Mouse (Mus musculus) adrenal gland, adult 18-20 months (tissue): Measurements from ENCODE around the gene Sparc. TPM values are rescaled to one million over a fixed set of nuclear protein-coding genes. Genes with fewer than 3 reads are reported as not detected.
A peak's percentile ranks its signal among the peaks of the same experiment; 100 is the strongest.
"Not testable (repeated sequence)": the region's sequence is repeated elsewhere in the genome, so short reads cannot be mapped to it uniquely, and the experiment has no call there.

Experiments
- DNase-seq, 2 experiments: peaks; one replicate each; pipeline ENCODE4 v3.0.0; 2021 to 2022; ENCODE audit warnings: low spot score in 2 of 2
- total RNA-seq, 2 experiments: library from RNA; stranded (reverse); gene quantifications; 1 replicate in 1 of 2; 2 replicates in 1 of 2; pipeline ENCODE4 v1.2.3; 2021

Gene Sparc
- total RNA-seq, 2 experiments from 2014 or later: 1,159 to 2,168 TPM

DNA sequence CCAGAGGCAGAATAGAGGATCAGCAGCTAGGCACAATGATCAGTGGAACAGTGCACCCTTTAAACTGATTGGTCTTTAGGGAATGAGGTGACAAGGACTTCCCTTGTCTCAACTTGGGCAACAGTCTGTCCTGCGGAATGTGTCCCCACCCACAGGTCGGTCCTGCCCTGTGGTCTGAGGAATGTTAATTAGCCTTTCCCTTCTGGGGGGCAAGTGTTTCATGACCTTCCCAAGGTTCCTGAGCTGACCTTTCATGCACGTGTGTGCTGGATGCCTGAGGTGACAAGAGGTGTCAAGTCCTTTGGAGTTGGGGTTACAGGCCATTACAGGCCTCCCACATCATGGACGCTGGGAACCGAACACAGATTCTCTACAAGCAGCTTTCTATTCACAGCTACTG, 16.7 kb upstream of the Sparc start:
- no peak for DNase-seq

DNA sequence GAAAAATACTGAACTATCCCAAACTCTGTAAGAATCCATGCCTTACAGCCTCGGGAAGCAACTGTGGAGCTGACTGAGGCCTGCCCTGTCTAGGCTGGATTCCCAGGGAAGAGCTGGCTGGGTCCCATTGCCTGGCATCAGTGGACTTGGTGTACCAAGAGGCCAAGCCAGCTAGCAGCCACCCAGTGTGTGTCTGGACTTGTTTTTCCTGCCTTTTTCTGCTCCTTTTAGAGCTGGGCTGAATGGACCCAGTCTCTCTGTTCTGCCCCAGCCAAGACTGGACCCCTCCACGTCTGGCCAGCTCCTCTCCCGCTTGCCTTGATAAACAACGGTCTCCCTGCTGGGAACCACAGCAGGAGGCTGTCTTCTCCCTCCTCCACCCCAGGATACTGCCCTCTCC, 15.0 kb upstream of the Sparc start:
- no peak for DNase-seq

DNA sequence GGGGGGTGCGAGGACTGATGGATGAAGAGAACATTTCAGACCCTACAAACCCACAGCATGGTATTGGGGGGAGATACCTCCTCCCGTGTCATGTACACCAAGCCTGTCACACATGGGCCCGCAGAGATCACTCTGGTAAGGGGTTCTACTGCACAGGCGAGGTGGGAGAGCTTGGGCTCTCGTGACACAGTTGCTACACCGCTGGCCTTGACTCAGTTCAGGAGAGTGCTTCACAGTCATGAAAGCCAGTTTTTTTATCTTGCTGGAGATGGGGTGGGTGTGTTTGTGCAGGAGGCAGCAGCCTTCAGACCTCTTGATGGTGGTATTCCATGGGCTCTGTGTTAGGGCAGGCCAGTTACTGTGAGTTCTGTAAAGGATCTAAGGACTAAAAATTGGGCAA, 13.1 kb upstream of the Sparc start:
- DNase-seq: no peak

DNA sequence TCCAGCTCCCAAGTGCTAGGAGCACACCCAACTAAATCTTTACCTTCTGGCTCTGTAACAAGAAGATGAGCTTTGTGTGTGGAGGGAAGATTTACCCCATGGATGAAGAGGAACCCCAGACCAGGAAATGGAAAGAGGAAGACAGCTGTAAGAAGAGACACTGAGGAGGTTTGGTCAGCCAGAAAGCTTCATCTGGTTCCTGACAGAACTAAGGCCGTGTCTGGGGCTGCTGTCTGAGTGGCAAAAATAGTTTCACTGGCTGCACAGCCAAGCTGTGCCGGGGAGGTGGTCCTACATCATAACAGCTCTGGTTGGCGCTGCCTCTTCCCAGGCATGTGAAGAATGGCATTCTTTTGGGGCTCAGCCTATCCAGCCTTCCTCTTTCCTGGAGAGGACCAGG, 10.0 kb upstream of the Sparc start:
- no peak for DNase-seq

DNA sequence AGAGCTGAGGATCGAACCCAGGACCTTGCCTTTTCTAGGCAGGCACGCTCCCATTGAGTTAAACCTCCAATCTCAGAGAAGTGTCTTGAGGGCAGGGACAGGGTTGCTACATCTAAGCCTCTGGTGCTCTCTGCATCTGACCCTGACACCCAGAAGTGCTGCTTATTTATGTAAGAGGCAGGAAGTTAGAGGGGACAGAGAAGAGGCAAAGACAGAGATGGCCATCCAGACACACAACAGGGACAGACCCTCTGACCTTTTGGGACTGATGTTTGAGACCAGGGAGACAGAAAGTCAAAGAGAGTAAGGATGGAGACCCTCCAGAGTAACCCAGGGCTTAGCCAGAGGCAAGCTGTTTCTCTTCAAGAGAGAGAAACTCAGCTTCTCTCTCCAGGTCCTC, 7.0 kb upstream of the Sparc start:
- DNase-seq: no peak

DNA sequence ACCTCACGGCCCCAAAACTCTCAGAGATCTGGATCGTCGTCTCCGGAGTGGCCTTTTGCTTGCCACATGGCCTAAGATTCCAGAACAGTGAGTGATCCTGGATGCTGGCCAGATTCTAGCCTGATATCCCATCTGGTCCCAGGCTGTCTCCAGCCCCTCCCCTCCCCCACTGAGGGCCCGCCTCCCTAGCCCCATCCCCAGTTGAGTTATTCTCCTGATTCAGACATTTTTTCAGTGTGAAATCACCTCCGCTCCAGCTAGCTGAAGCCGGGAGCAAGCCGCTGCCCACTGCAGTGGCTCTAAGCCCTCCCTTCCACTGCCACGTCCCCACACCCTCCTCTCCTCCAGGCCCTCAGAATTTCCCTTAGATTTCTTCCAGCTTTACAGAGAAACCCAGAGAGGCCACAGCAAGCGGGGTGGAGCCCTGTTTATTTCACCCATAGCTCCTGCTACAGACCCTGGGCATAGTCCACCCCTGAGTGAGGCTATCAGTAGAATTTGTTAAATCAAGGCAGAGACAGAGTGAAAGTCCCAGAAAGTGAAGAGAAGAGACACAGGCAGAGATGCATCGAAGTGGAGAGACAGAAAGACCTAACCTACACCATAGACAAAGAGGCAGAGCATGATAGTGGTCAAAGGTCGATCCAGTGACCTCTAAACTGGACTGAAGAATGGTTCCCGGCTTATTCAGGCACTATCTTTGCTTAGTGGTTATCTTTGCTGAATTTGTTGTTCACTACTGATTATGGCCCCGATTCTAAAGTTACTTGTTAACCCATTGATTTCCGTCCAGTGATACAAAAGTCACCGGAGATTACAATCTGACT, 5.4 kb upstream of the Sparc start:
- DNase-seq: peak; percentile 84 to 88

DNA sequence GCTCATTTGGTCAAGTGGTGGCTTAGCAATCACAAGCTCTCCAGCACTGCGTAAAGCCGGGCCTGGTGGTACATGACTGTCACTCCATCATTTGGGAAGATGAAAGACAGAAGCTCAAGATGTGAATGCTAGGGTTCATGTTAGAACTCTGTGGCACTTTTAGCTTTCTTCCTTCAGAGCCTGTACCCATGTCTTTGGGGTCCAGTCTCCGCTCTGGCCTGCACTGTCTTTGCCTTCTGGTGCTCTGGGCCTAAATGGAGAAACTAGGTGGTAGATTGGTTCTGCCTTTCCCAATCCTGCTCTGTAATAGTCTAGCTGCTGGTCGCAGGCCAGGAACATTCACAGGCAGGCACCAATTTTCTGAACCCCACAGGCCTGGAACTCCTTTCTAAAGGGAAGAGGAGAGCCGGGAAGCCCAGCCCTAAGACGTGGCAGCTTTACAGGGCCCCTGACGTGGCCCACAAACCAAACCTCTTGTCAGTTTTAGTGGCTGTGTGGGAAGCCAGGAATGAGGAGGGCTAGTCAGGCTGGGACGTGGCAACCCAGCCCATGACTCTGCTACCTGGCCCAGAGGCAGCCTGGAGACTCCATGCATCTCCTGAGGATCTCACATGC, 1.9 kb upstream of the Sparc start:
- DNase-seq: peak in 1 of 2 experiments; percentile 29

DNA sequence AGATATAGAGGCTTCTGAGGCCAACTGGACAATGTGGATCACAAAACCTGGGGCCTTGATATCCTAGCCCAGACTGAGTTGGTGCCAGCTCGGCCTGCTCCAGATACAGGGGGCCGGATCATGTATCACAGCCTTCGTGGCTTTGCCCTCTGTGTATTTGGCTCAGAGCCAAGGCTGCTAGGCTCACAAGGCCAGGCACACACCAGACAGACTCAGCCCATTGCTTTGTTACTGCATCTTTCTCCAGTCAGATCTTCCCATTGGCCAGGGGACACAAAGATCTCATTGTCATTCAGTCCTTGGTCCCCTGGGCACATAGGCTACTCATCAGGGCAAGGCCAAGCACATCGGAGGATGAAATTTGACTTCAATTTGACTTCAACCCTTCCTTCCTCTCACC, 773 bp upstream of the Sparc start:
- peak; percentile 46 to 63 for DNase-seq

DNA sequence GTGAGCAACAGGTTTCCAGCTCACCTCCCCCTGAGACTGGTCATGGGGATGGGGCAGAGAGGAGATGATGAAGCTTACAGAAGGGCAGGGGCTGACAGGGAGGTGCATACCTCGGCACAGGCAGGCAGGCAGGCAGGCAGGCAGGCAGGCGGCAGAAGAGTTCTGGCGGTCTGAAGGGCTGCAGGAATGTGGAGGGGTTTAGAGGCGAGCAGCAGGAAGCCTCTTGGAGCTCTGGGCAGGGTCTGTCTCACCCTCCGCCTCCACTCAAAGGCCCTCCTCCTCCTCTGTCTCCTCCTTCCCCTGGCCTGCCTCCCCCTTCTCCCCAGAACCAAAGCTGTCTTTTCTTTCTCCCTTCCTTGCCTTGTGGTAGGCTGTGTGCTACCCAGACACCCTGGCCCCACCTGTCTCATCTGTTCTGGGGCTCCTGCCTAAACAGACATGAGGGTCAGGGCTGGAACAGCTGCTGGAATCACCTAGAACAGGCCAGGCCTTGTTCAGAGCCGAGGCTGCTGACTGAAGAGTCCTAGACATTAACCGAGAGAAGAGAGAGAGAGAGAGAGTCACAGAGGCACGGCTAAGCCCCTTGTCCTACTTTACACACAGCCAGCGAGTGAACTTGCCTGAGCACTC, 3.2 kb downstream of the Sparc start:
- peak; percentile 79 to 81 for DNase-seq

DNA sequence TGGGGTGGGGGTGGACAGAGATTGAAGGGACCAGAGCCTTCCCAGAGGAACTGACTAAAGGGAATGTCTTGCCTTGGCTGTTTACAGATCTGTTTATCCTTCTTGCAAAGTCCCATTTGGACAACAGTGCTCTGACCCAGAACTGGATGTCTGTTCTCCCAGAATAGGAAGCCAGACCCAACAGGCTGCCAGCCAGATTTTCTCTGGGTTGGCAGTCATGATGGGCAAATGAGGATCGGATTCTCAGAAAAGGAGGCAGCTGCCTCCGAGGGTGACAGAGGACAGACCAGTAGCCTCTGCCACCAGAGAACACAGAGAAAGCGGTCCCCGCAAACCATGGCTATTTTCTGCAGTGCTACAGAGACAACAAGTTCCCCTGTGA, 3.7 kb downstream of the Sparc start:
- DNase-seq: no peak

DNA sequence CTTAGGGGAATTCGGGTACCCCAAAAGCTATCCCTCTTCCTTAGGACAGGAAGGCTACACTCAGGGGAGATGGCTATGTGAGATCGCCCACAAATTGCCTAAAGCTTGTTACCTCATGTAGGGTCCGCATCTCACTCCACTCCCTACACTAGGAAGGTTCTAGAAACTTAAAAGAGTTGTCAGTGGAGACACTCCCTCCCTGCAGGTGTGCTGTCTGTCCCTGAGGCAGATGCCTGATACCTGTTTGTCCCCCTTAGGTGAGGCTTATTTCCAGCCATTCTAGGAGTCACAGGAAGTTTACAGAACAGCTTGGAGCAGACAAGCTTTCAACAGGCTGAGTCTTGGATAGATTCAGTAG, 4.3 kb downstream of the Sparc start:
- no peak for DNase-seq

DNA sequence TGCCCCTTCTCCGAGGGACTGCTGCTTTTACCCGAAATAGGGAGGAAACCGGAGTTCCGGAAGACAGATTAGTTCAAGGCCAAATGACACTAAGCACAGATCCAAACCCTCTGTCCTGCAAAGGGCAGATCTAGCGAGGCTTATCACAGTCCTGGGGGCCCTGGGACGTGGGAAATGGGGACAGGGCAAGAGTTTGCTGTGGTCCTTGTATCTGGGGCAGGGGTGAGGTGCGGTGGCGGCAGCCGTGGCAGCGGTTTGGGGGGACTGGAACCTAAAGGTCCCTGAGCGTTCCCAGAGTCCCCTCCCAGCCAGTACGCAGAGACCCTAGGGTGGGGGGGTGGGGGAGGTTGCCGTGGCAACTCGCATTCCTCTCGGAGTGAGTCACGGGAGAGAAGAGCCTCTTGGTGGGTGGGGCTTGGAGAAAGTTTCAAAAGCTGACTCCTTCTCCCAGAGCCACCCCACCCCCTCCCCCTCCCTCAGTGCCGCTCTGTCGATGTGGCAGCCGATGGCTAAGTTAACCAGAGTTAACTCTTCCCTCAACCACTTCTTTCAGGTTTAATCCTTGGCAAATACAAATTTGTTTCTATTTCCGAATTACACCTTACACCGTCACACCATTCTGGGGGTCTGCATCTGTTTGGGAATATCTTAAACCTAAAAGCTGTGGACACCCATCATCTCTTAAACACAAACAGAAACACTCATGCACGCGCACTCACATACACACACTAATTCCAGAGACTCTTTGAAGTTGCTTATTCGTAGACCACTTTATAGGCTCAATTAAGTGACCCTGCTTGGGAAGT, 4.9 kb downstream of the Sparc start:
- DNase-seq: peak; percentile 57 to 63

DNA sequence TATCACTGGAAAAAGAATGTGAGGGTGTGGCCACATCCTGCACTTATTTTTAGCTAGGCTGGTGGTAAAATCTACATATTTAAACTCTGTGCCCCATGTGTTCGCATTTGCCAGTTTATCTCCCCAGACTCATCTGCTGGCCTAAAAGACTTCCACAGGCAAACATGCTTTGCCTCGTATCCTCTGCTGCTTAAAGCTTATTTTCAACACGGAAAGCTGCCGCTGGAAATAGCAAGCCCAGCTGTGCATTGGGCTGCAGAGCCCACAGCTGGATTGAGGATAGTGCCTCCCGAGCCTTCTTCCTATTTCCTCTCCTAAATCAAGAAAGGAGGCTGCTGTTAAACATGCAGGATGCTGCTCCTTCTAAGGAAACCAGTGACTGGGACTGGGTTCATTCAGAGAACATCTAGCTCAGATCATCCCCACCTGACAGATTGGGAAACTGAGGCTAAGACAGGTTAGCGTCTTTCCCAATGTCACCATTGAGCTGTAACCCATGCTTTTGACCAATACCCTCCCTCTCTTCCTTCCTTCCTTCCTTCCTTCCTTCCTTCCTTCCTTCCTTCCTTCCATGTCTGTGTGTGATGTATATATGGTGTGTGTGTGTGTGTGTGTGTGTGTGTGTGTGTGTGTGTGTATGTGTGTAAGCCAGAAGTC, 6.2 kb downstream of the Sparc start:
- DNase-seq: no peak

DNA sequence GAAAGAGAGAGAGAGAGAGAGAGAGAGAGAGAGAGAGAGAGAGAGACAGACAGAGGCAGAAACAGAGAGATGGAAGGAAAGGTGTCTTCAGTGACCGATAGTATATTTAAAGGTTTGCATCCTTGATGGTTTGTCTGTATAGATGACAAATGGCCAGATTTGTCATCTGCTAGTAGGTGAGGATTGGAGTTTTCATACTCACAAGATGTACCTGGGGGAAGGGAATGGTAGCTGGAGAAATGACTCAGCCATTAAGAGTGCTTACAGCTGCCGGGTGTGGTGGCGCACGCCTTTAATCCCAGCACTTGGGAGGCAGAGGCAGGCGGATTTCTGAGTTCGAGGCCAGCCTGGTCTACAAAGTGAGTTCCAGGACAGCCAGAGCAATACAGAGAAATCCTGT, 7.3 kb downstream of the Sparc start:
- not testable (repeated sequence) for DNase-seq

DNA sequence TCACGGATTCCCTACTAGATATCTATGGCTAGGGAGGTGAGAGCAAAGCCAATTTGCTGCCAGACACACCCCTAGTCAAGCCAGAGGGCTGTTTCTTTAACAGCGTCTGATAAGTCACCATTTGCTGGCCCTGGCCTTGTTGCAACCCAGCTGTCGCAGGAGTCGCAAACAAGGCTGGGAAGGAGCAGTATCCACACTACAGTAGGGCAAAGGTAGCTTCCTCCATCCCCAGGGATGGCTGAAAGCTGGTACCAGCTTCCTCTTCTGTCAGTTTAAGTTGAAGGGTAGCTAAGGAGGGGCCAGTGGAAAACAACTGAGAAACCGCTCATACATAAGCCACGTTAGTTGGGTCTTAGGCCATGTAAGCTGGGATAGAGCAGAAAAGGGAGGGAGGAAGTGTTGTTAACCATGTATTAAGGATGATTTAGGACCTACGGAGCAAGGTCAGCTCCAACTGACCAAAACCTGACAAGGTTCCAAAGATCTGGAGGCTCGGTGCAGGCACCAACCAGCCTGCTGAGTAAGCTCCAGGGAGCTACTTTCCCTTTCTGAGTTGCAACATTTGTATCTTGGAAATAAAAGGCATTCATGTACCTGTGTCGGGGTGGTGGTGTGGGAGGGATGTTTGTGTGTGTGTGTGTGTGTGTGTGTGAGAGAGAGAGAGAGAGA, 7.8 kb downstream of the Sparc start:
- DNase-seq: peak; percentile 39 to 55

DNA sequence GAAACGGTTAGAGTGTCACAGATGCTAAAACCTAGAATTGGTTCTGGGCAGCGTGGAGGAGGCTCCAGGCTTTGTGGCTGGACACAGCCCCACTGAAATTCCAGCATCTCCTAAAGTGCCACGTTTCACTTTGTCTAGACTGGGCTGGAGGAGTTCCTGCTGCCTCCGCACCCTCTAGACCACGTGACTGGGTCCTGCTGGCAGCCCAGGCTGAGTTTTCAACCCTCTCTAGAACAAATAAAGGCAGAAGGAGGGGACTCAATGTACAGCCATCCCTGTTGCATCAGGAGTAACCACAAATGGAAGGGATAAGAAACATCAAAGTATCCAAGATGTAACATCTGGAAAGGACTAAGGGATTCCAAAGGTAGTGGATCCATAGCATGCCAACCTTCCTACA, 8.7 kb downstream of the Sparc start:
- DNase-seq: peak in 1 of 2 experiments; percentile 34

DNA sequence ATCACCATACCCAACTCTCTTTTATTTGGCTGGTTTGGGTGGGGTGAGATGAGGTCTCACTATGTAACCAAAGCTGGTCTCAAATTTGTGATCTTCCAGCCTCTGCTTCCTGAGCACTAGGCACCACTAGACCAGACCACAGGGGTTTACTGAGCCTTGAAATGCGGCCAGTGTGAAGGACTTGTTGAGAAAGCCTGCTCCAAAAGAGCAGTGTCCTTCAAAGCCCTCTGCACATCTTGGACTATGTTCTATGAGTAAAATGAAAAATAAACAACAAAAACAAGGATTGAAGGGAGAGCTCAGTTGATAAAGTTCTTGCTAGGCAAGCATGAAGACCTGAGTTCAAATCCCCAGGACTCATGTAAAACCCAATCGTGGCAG, 9.6 kb downstream of the Sparc start:
- no peak for DNase-seq

DNA sequence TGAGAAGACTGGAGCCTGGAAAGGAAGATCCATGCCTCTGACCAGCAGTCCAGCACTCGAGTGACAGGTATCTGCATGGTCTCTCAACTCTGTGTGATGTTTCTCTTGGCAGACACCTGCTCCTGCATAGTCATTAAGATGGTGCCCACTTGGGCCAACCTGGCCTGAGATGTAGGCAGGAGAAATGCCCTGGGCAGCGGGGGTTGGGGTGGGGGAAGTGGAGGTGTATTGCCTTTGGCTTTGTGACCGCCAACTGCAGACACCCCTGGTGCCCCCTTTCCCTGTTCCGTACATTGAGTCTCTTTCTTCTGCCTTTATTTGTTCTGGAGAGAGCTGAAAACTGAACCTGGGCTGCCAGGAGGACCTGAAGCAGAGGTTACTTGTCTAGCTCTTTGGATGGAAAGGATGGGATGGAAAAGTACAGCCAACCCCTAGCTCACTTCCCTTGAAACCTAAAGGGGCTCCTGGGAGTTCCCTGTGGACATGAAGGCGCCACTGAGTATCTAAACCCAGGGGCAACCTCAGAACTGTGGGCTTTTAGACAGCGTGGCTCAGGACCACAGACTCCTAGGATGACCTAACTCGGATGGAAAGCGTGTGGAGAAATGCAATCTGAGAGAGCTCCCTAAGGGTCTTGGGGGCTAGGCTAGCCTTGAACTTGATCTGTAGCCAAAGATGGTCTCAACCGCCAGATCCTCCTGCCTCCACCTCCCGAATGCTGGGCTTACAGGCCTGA, 10.1 kb downstream of the Sparc start:
- peak in 1 of 2 experiments; percentile 27 for DNase-seq

DNA sequence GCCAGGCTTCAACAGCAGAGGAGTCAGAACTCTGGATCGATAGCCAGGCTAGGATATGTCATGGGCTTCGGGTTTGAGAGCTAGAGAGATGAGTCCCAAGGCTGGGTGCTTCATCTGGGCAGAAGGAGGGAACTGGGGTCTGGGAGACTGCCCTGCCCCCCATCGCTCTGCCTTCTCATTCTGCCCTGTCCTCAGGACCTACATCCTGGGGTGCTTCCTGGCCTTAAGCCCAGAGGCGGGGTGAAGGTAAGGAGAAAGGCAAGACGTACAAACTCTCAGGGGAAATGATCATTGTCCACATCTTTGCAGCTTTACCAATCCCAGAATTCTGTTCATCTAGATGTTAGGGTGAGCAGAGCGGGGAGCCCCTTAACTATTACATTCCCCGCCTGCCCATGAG, 10.9 kb downstream of the Sparc start:
- peak in 1 of 2 experiments; percentile 36 for DNase-seq

DNA sequence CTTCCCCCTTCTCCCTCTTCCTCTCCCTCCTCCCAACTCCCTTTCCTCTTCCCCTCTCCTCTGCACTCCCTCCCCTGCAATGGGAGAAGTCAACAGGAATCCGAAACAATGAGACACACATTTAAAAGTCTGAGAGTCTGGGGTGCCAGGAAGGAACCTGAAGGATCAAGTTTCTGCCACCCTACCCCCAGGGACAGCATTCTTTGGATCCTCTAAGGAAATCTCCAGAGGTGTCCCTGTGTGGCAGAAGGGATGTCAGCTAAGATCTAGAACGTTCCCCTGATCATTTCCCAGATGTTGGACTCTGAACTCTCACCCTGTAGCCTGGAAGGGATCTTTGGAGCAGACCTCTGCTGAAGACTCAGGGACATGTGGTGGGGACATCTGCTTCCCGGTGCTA, 12.5 kb downstream of the Sparc start:
- no peak for DNase-seq
